In the genomic region with DNA sequence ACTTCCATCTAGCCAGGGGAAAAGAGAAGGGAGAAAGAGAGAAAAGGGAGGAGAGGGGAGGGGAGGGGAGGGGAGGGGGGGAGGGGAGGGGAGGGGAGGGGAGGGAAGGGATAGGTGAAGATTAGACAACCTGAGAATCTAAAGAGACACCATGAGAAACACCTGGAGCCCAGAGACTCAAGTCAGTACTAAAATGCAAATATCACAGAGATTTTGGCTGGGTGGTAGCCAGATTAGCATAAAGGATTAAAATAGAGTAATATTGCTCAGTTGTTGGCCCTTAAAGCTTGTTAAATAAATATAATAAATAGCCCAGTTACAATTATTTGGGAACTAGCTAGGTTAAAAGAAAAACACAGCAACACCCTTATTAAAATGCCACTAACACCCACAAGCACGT, we compare ENCODE assay signal across 15 mouse cellular contexts. TPM values are rescaled to one million over a fixed set of nuclear protein-coding genes. Genes with fewer than 3 reads are reported as not detected.
A peak's percentile ranks its signal among the peaks of the same experiment; 100 is the strongest.
DNase-seq lines count a peak whose midpoint lies in the region; ATAC-seq and TF ChIP-seq lines count a peak whose summit lies in the region.
"Had no signal": no experiment of that assay in that cellular context is flagged by ENCODE, and none has a peak within 500 bp of the region (broad histone marks: within the 10 kb centered on the region; RNA-seq: fewer than 3 reads in every experiment).

No protein-coding gene starts in this region.

- peak overlapping the region; percentile 81 for H3K4me2 ChIP-seq in heart, embryonic 13.5 days
- peak overlapping the region; percentile 83 for H3K4me2 ChIP-seq in lung, embryonic 14.5 days
- no peak overlapping the region for H3K4me2 ChIP-seq in lung, postnatal 0 days (replicated peaks; ENCODE audit: low read depth, low read length)
- H3K4me2 ChIP-seq in liver, embryonic 13.5 days = peak overlapping the region; percentile 85

- peak overlapping the region; percentile 97 for H3K4me3 ChIP-seq in heart, embryonic 13.5 days
- no peak overlapping the region for H3K4me3 ChIP-seq in heart, embryonic 10.5 days
- peak overlapping the region; percentile 94 for H3K4me3 ChIP-seq in lung, embryonic 14.5 days (ENCODE audit: low read depth, low read length)
- no peak overlapping the region for H3K4me3 ChIP-seq in lung, postnatal 0 days (ENCODE audit: low read depth, low read length)
- no peak overlapping the region for H3K4me3 ChIP-seq in bone marrow macrophage, adult 2 months (ENCODE audit: insufficient read depth, low read length)
- H3K4me3 ChIP-seq in liver, embryonic 13.5 days (replicated peaks) = peak overlapping the region; percentile 98
- H3K4me3 ChIP-seq: hindbrain, embryonic 15.5 days had no signal

- H3K9ac ChIP-seq in heart, embryonic 13.5 days = no peak overlapping the region
- H3K9ac ChIP-seq in lung, embryonic 14.5 days = no peak overlapping the region
- H3K9ac ChIP-seq in lung, postnatal 0 days (replicated peaks; ENCODE audit: low read depth) = no peak overlapping the region
- H3K9ac ChIP-seq in liver, embryonic 13.5 days = peak overlapping the region; percentile 100
- H3K9ac ChIP-seq: hindbrain, embryonic 15.5 days had no signal

- no peak for DNase-seq in heart, embryonic 10.5 days (ENCODE audit: low spot score)
- DNase-seq in lung, embryonic 14.5 days = no peak
- no peak for DNase-seq in lung, postnatal 0 days (ENCODE audit: low spot score)
- no peak for DNase-seq in liver, embryonic 13.5 days
- no peak for DNase-seq in left cerebral cortex, adult 18-20 months (ENCODE audit: low spot score in 2 of 2)
- DNase-seq in cerebellum, adult 9-10 months = no peak
- DNase-seq: adrenal gland, adult 2 months; gastrocnemius, postnatal 36 days; kidney, postnatal 25 days; layer of hippocampus, postnatal 36 days; lung, adult 2 months had no signal

- ATAC-seq in heart, embryonic 13.5 days (ENCODE audit: extremely low read depth, insufficient number of reproducible peaks, low FRiP score, low TSS enrichment) = no peak
- ATAC-seq in lung, embryonic 14.5 days (ENCODE audit: insufficient read depth) = no peak
- no peak for ATAC-seq in lung, postnatal 0 days
- ATAC-seq in liver, embryonic 13.5 days (ENCODE audit: low read depth) = no peak
- ATAC-seq: Patski had no signal

- H3K36me3 ChIP-seq in heart, embryonic 13.5 days = peaks cover 30% of the 10 kb centered on the region
- H3K36me3 ChIP-seq in heart, embryonic 10.5 days = peaks cover 36% of the 10 kb centered on the region
- peaks cover 42% of the 10 kb centered on the region for H3K36me3 ChIP-seq in lung, embryonic 14.5 days (ENCODE audit: insufficient read depth)
- no peaks in the 10 kb centered on the region for H3K36me3 ChIP-seq in lung, postnatal 0 days (ENCODE audit: insufficient read depth, low read length)
- H3K36me3 ChIP-seq in liver, embryonic 13.5 days = peaks cover 63% of the 10 kb centered on the region
- H3K36me3 ChIP-seq: hindbrain, embryonic 15.5 days had no signal

- no peaks in the 10 kb centered on the region for H3K27me3 ChIP-seq in heart, embryonic 13.5 days (replicated peaks)
- H3K27me3 ChIP-seq in heart, embryonic 10.5 days (ENCODE audit: insufficient read depth, poor library complexity, severe bottlenecking) = no peaks in the 10 kb centered on the region
- no peaks in the 10 kb centered on the region for H3K27me3 ChIP-seq in lung, embryonic 14.5 days (ENCODE audit: insufficient read depth, low read length)
- no peaks in the 10 kb centered on the region for H3K27me3 ChIP-seq in lung, postnatal 0 days (replicated peaks; ENCODE audit: insufficient read depth, low read length)
- no peaks in the 10 kb centered on the region for H3K27me3 ChIP-seq in liver, embryonic 13.5 days
- H3K27me3 ChIP-seq: Patski had no signal

- TF ChIP-seq EP300 in lung, postnatal 0 days (IDR thresholded peaks at IDR 0.05) = no peak

- TF ChIP-seq CTCF in lung, embryonic 14.5 days (IDR thresholded peaks at IDR 0.05; ENCODE audit: low read depth) = no peak
- no peak for TF ChIP-seq CTCF in lung, postnatal 0 days (IDR thresholded peaks at IDR 0.05)
- no peak for TF ChIP-seq CTCF in bone marrow macrophage, adult 2 months (IDR thresholded peaks at IDR 0.05; ENCODE audit: low read depth, low read length)

- no peak for TF ChIP-seq POLR2A in bone marrow macrophage, adult 2 months (IDR thresholded peaks at IDR 0.05; ENCODE audit: borderline replicate concordance, low read depth, low read length)

- H3K9me3 ChIP-seq in heart, embryonic 13.5 days = no peaks in the 10 kb centered on the region
- no peaks in the 10 kb centered on the region for H3K9me3 ChIP-seq in heart, embryonic 10.5 days
- H3K9me3 ChIP-seq in lung, embryonic 14.5 days (ENCODE audit: low read depth, low read length) = no peaks in the 10 kb centered on the region
- H3K9me3 ChIP-seq in lung, postnatal 0 days (ENCODE audit: low read length) = no peaks in the 10 kb centered on the region
- H3K9me3 ChIP-seq in liver, embryonic 13.5 days (replicated peaks) = no peaks in the 10 kb centered on the region
- H3K9me3 ChIP-seq: hindbrain, embryonic 15.5 days had no signal

- 88% methylated on average over 1 of the region's 1 CpGs for WGBS in heart, embryonic 13.5 days
- 88% methylated on average over 1 of the region's 1 CpGs for WGBS in heart, embryonic 10.5 days
- WGBS in lung, embryonic 14.5 days = 69% methylated on average over 1 of the region's 1 CpGs
- WGBS in lung, postnatal 0 days = 75% methylated on average over 1 of the region's 1 CpGs
- 62% methylated on average over 1 of the region's 1 CpGs for WGBS in liver, embryonic 13.5 days (ENCODE audit: insufficient replicate concordance)

- peaks cover 32% of the 10 kb centered on the region for H3K4me1 ChIP-seq in heart, embryonic 13.5 days
- peaks cover 20% of the 10 kb centered on the region for H3K4me1 ChIP-seq in heart, embryonic 10.5 days
- H3K4me1 ChIP-seq in lung, embryonic 14.5 days (ENCODE audit: insufficient read depth) = peaks cover 6% of the 10 kb centered on the region; the same call in 1 of the 2 replicates
- H3K4me1 ChIP-seq in lung, postnatal 0 days (ENCODE audit: insufficient read depth, low read depth, low read length) = peaks cover 5% of the 10 kb centered on the region; the same call in 1 of the 2 replicates
- peaks cover 29% of the 10 kb centered on the region for H3K4me1 ChIP-seq in bone marrow macrophage, adult 2 months (ENCODE audit: control insufficient read depth, insufficient read depth, low read length)
- peaks cover 50% of the 10 kb centered on the region for H3K4me1 ChIP-seq in liver, embryonic 13.5 days (replicated peaks)

- H3K27ac ChIP-seq in heart, embryonic 13.5 days (replicated peaks) = no peak overlapping the region
- H3K27ac ChIP-seq in heart, embryonic 10.5 days = no peak overlapping the region
- H3K27ac ChIP-seq in lung, embryonic 14.5 days (ENCODE audit: low read depth) = no peak overlapping the region
- H3K27ac ChIP-seq in lung, postnatal 0 days (ENCODE audit: low read length) = no peak overlapping the region
- peak overlapping the region; percentile 39; the same call in 1 of the 2 replicates for H3K27ac ChIP-seq in bone marrow macrophage, adult 2 months (ENCODE audit: insufficient read depth, low read depth, low read length)
- peak overlapping the region; percentile 56; the same call in 1 of the 2 replicates for H3K27ac ChIP-seq in liver, embryonic 13.5 days
- H3K27ac ChIP-seq: hindbrain, embryonic 15.5 days had no signal

RNA-seq across cellular contexts. Expression of gene Mki67, which starts 3.6 kb away (rescaled TPM):
- polyA plus RNA-seq in heart, embryonic 13.5 days (2015; fragmentation: Nextera tagmentation; extraction: Ambion mirVana) = 23.5 and 26.2 TPM in 2 replicates
- polyA plus RNA-seq in heart, embryonic 10.5 days (2016; fragmentation: Nextera tagmentation; extraction: Ambion mirVana) = 36.1 and 41.1 TPM in 2 replicates
- 80.7 and 81.1 TPM in 2 replicates for polyA plus RNA-seq in lung, embryonic 14.5 days (2014; fragmentation: Nextera tagmentation; extraction: Ambion mirVana)
- 2.8 and 4.7 TPM in 2 replicates for polyA plus RNA-seq in lung, postnatal 0 days (2015; fragmentation: Nextera tagmentation; extraction: Ambion mirVana)
- 92.5 and 110 TPM in 2 replicates for polyA plus RNA-seq in bone marrow macrophage, adult 2 months (2012; ENCODE audit: insufficient read depth, insufficient read length, missing spikeins)
- polyA plus RNA-seq in liver, embryonic 13.5 days (2015; fragmentation: Nextera tagmentation; extraction: Ambion mirVana) = 82.1 and 98.7 TPM in 2 replicates
- total RNA-seq in left cerebral cortex, adult 18-20 months (2021) = under 1 TPM; 0.12 to 0.30 TPM

Comparison
In these comparisons a context has a peak if more than half of its experiments do, and no peak if none do; other contexts are left out.
1. H3K4me3 ChIP-seq: peak in heart, embryonic 13.5 days (single experiment), lung, embryonic 14.5 days (single experiment) and liver, embryonic 13.5 days (single experiment); none in heart, embryonic 10.5 days (single experiment), lung, postnatal 0 days (single experiment) and bone marrow macrophage, adult 2 months (single experiment).
2. H3K27ac ChIP-seq: peak in bone marrow macrophage, adult 2 months (single experiment) and liver, embryonic 13.5 days (single experiment); none in heart, embryonic 13.5 days (single experiment), heart, embryonic 10.5 days (single experiment), lung, embryonic 14.5 days (single experiment) and lung, postnatal 0 days (single experiment).